9 mouse cellular contexts compared by ENCODE assay signal in the genomic region with DNA sequence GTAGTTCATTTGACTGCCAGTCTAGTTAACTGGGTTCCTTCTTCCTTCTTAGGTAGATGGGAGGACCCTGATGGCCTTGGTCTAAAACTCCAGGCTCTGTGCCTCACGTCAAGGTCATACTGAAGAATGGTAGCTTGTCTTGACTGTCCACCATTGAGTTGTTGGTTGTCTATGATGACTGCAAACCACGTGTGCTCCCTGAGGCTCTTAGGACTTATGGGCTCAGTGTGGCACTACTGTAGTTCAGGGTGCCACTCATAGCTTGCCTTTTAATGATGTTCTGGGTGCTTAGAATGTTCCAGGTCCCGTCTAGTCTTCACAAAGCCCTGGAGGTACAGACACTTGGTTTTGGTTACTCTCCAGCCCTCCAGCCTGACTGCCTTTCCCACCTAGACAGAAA. TPM values are rescaled to one million over a fixed set of nuclear protein-coding genes. Genes with fewer than 3 reads are reported as not detected.
DNase-seq lines count a peak whose midpoint lies in the region; ATAC-seq and TF ChIP-seq lines count a peak whose summit lies in the region.
"Had no signal": no experiment of that assay in that cellular context is flagged by ENCODE, and none has a peak within 500 bp of the region (broad histone marks: within the 10 kb centered on the region; RNA-seq: fewer than 3 reads in every experiment).

No protein-coding gene starts in this region.

- DNase-seq in heart, adult 2 months: no peak
- DNase-seq in heart, adult 18-20 months: no peak
- DNase-seq in limb, embryonic 14.5 days (ENCODE audit: low spot score): no peak
- DNase-seq in gastrocnemius, adult 18-20 months (ENCODE audit: low spot score): no peak
- DNase-seq: kidney, adult 18-20 months had no signal

- TF ChIP-seq EP300 in heart, adult 2 months (IDR thresholded peaks at IDR 0.05; ENCODE audit: insufficient read depth, low read depth, low read length): no peak

- peaks cover 7% of the 10 kb centered on the region; the same call in 1 of the 2 replicates for H3K79me2 ChIP-seq in heart, adult 2 months (replicated peaks; ENCODE audit: control insufficient read depth, insufficient read depth, low read length)

- no peak for ATAC-seq in megakaryocyte, adult 5-6 weeks (ENCODE audit: poor library complexity, severe bottlenecking)
- ATAC-seq in limb, embryonic 14.5 days (ENCODE audit: low FRiP score, low read depth): no peak
- ATAC-seq in stomach, embryonic 14.5 days (ENCODE audit: insufficient number of reproducible peaks, insufficient read depth, low FRiP score, low read depth): no peak
- ATAC-seq in monocyte, adult 5-6 weeks (replicated peaks; ENCODE audit: insufficient number of reproducible peaks, low FRiP score, low TSS enrichment, poor library complexity, severe bottlenecking): no peak

- peak overlapping the region; percentile 97 for H3K27ac ChIP-seq in heart, adult 2 months
- no peak overlapping the region for H3K27ac ChIP-seq in limb, embryonic 14.5 days (replicated peaks; ENCODE audit: low read depth, low read length)
- H3K27ac ChIP-seq in stomach, embryonic 14.5 days (ENCODE audit: low read length): peak overlapping the region; percentile 33; the same call in 1 of the 2 replicates

- intact Hi-C loops in heart, adult 2 months (cut with DNase I): no loop called here

- H3K4me1 ChIP-seq in heart, adult 2 months (ENCODE audit: control insufficient read depth, insufficient read depth, low read length): peaks cover 37% of the 10 kb centered on the region
- peaks cover 68% of the 10 kb centered on the region for H3K4me1 ChIP-seq in megakaryocyte, embryonic 14.5 days
- peaks cover 24% of the 10 kb centered on the region for H3K4me1 ChIP-seq in limb, embryonic 14.5 days (ENCODE audit: control insufficient read depth, insufficient read depth, low read length)
- peaks cover 34% of the 10 kb centered on the region for H3K4me1 ChIP-seq in stomach, embryonic 14.5 days (ENCODE audit: control insufficient read depth, insufficient read depth, low read length)

- H3K9ac ChIP-seq in heart, adult 2 months (ENCODE audit: low read depth, low read length): peak overlapping the region; percentile 61
- no peak overlapping the region for H3K9ac ChIP-seq in limb, embryonic 14.5 days (ENCODE audit: low read depth, low read length, severe bottlenecking)
- no peak overlapping the region for H3K9ac ChIP-seq in stomach, embryonic 14.5 days (replicated peaks; ENCODE audit: low read depth, low read length)

- WGBS in heart, adult 2 months: 61% methylated on average over 3 of the region's 3 CpGs
- WGBS in limb, embryonic 14.5 days: 88% methylated on average over 3 of the region's 3 CpGs
- WGBS in stomach, embryonic 14.5 days: 83% methylated on average over 3 of the region's 3 CpGs

- no peak for TF ChIP-seq CTCF in heart, adult 2 months (IDR thresholded peaks at IDR 0.05)

- TF ChIP-seq POLR2A in heart, adult 2 months (IDR thresholded peaks at IDR 0.05; ENCODE audit: insufficient read depth, low read depth, low read length): no peak
- TF ChIP-seq POLR2A in limb, embryonic 14.5 days (IDR thresholded peaks at IDR 0.05; ENCODE audit: borderline replicate concordance, extremely low read depth, insufficient read depth, insufficient read length): no peak

- no peaks in the 10 kb centered on the region for H3K27me3 ChIP-seq in heart, adult 2 months (ENCODE audit: control insufficient read depth, insufficient read depth, low read length)
- H3K27me3 ChIP-seq in megakaryocyte, embryonic 14.5 days (replicated peaks): no peaks in the 10 kb centered on the region
- no peaks in the 10 kb centered on the region for H3K27me3 ChIP-seq in limb, embryonic 14.5 days (ENCODE audit: control insufficient read depth, insufficient read depth, low read length)
- H3K27me3 ChIP-seq in stomach, embryonic 14.5 days (ENCODE audit: control insufficient read depth, insufficient read depth, low read length): no peaks in the 10 kb centered on the region

- peak overlapping the region; percentile 88 for H3K4me3 ChIP-seq in heart, adult 2 months
- H3K4me3 ChIP-seq in megakaryocyte, embryonic 14.5 days (replicated peaks): peak overlapping the region; percentile 96
- H3K4me3 ChIP-seq in limb, embryonic 14.5 days (replicated peaks; ENCODE audit: low read length): peak overlapping the region; percentile 81; the same call in 1 of the 2 replicates
- H3K4me3 ChIP-seq in stomach, embryonic 14.5 days (ENCODE audit: low read depth, low read length): no peak overlapping the region

- H3K9me3 ChIP-seq in megakaryocyte, embryonic 14.5 days: no peaks in the 10 kb centered on the region
- no peaks in the 10 kb centered on the region for H3K9me3 ChIP-seq in limb, embryonic 14.5 days (ENCODE audit: control insufficient read depth, low read length)
- H3K9me3 ChIP-seq in stomach, embryonic 14.5 days (ENCODE audit: control insufficient read depth, low read depth, low read length): no peaks in the 10 kb centered on the region

- H3K36me3 ChIP-seq in heart, adult 2 months (ENCODE audit: control insufficient read depth, insufficient read depth, low read length): peaks cover 32% of the 10 kb centered on the region
- H3K36me3 ChIP-seq in megakaryocyte, embryonic 14.5 days (replicated peaks; ENCODE audit: low read length): peaks cover 38% of the 10 kb centered on the region
- H3K36me3 ChIP-seq in limb, embryonic 14.5 days (ENCODE audit: control insufficient read depth, insufficient read depth, low read length): peaks cover 6% of the 10 kb centered on the region; the same call in 1 of the 2 replicates
- no peaks in the 10 kb centered on the region for H3K36me3 ChIP-seq in stomach, embryonic 14.5 days (ENCODE audit: control insufficient read depth, insufficient read depth, low read length)

- peak overlapping the region; percentile 88 for H3K4me2 ChIP-seq in limb, embryonic 14.5 days (replicated peaks; ENCODE audit: low read depth, low read length, severe bottlenecking)
- peak overlapping the region; percentile 97; the same call in 1 of the 2 replicates for H3K4me2 ChIP-seq in stomach, embryonic 14.5 days (replicated peaks; ENCODE audit: low read depth, low read length)

RNA-seq across cellular contexts. Expression of a gene that starts 1.4 kb away (rescaled TPM):
- 1,000 to 10,000 TPM; 1,146 to 1,291 TPM for total RNA-seq in heart, adult 2 months (2021)
- polyA plus RNA-seq in heart, adult 2 months (2012; rRNA removed): 1,270 and 1,818 TPM in 2 replicates
- total RNA-seq in heart, adult 18-20 months (2021): 1,000 to 10,000 TPM; 1,306 to 1,321 TPM
- 220 and 417 TPM in 2 replicates for polyA plus RNA-seq in megakaryocyte, embryonic 14.5 days (2012; ENCODE audit: insufficient read depth, low replicate concordance)
- total RNA-seq in megakaryocyte, adult 5-6 weeks (2015): 2,144 and 2,167 TPM in 2 replicates
- 2,372 and 2,545 TPM in 2 replicates for total RNA-seq in megakaryocyte, adult 5-6 weeks (2017)
- polyA plus RNA-seq in limb, embryonic 14.5 days (2012; rRNA removed): 648 and 665 TPM in 2 replicates
- 121 and 125 TPM in 2 replicates for polyA plus RNA-seq in limb, embryonic 14.5 days (2014; fragmentation: Nextera tagmentation; extraction: Ambion mirVana)
- 106 and 108 TPM in 2 replicates for polyA plus RNA-seq in stomach, embryonic 14.5 days (2014; fragmentation: Nextera tagmentation; extraction: Ambion mirVana)
- total RNA-seq in monocyte, adult 5-6 weeks (2017): 1,204 to 1,488 TPM (median 1,482 TPM) in 3 replicates
- 100 to 1,000 TPM; 764 to 769 TPM for total RNA-seq in gastrocnemius, adult 18-20 months (2021)

RNA-seq across cellular contexts. Expression of a gene that starts 59.7 kb away (rescaled TPM):
- total RNA-seq in heart, adult 2 months (2021): under 1 TPM; 0.80 to 0.91 TPM
- 1.3 and 1.5 TPM in 2 replicates for polyA plus RNA-seq in heart, adult 2 months (2012; rRNA removed)
- 1 to 10 TPM in 1 of 2 experiments, under 1 TPM in 1; 0.74 to 1.5 TPM for total RNA-seq in heart, adult 18-20 months (2021)
- not detected in 2 replicates for polyA plus RNA-seq in megakaryocyte, embryonic 14.5 days (2012; ENCODE audit: insufficient read depth, low replicate concordance)
- total RNA-seq in megakaryocyte, adult 5-6 weeks (2015): 0.25 TPM in 1 of 2 replicates, not detected in the other
- total RNA-seq in megakaryocyte, adult 5-6 weeks (2017): 0.15 and 0.16 TPM in 2 replicates
- polyA plus RNA-seq in limb, embryonic 14.5 days (2012; rRNA removed): 7.7 and 9.7 TPM in 2 replicates
- 2.0 TPM in 2 replicates for polyA plus RNA-seq in limb, embryonic 14.5 days (2014; fragmentation: Nextera tagmentation; extraction: Ambion mirVana)
- 2.4 and 2.8 TPM in 2 replicates for polyA plus RNA-seq in stomach, embryonic 14.5 days (2014; fragmentation: Nextera tagmentation; extraction: Ambion mirVana)
- 6.9 to 10.5 TPM (median 8.1 TPM) in 3 replicates for total RNA-seq in monocyte, adult 5-6 weeks (2017)
- under 1 TPM; 0.27 to 0.40 TPM for total RNA-seq in gastrocnemius, adult 18-20 months (2021)
